Mouse (Mus musculus): ENCODE measurements around the gene Calm3. TPM values are rescaled to one million over a fixed set of nuclear protein-coding genes. Genes with fewer than 3 reads are reported as not detected.
A peak's percentile ranks its signal among the peaks of the same experiment; 100 is the strongest.

Calm3 gene
- polyA plus RNA-seq, 1 experiment from 2014 or later, result 201 TPM

GRCm38 (mm10) chr7:16906889-16907559 lies 16.9 kb downstream of the Calm3 start:
- H3K9me3 ChIP-seq (ENCODE audit: control insufficient read depth, low read length), result no peaks in the 10 kb centered on the region
- 93% methylated on average over 41 of the region's 41 CpGs for WGBS
- no peak overlapping the region for H3K4me2 ChIP-seq (ENCODE audit: low read depth, severe bottlenecking)
- H3K36me3 ChIP-seq (ENCODE audit: control insufficient read depth, insufficient read depth, low read length), result no peaks in the 10 kb centered on the region
- H3K27ac ChIP-seq (replicated peaks; ENCODE audit: low read depth, low read length), result no peak overlapping the region
- no peak overlapping the region for H3K9ac ChIP-seq (ENCODE audit: low read length)
- peaks cover 22% of the 10 kb centered on the region for H3K4me1 ChIP-seq (ENCODE audit: control insufficient read depth, insufficient read depth, low read length)
- H3K27me3 ChIP-seq (ENCODE audit: control insufficient read depth, insufficient read depth, low read length), result no peaks in the 10 kb centered on the region
- ATAC-seq (ENCODE audit: insufficient number of reproducible peaks, low FRiP score, low TSS enrichment, low read depth) (no peak), DNase-seq (ENCODE audit: low spot score) (no peak)
- no peak overlapping the region for H3K4me3 ChIP-seq (ENCODE audit: low read depth, low read length)

- 0 out of 2 replicates have a peak within 1 kb of the TSS, but pooled peaks have one; percentile 7 for H3K4me2 ChIP-seq (ENCODE audit: low read depth, severe bottlenecking)
- H3K27me3 ChIP-seq (ENCODE audit: control insufficient read depth, insufficient read depth, low read length), result no peaks in the 10 kb centered on the region
- WGBS, result 13% methylated on average over 6 of the region's 6 CpGs
- H3K9me3 ChIP-seq (ENCODE audit: control insufficient read depth, low read length), result no peaks in the 10 kb centered on the region
- peaks cover 27% of the 10 kb centered on the region for H3K4me1 ChIP-seq (ENCODE audit: control insufficient read depth, insufficient read depth, low read length)
- H3K27ac ChIP-seq (replicated peaks; ENCODE audit: low read depth, low read length), result no peak within 1 kb of the TSS
- H3K4me3 ChIP-seq (ENCODE audit: low read depth, low read length), result no peak within 1 kb of the TSS
- peak within 1 kb of the TSS; percentile 30; the same call in 1 of the 2 replicates for H3K9ac ChIP-seq (ENCODE audit: low read length)
- DNase-seq (ENCODE audit: low spot score) (no peak), ATAC-seq (ENCODE audit: insufficient number of reproducible peaks, low FRiP score, low TSS enrichment, low read depth) (no peak)
- H3K36me3 ChIP-seq (ENCODE audit: control insufficient read depth, insufficient read depth, low read length), result no peaks in the 10 kb centered on the region
These were observed 17.6 kb downstream of the Calm3 start, which contains the start of gene Ptgir for GRCm38 (mm10) chr7:16906281-16906680. Gene Ptgir (plus strand): TSS chr7:16906490.

GRCm38 (mm10) chr7:16905491-16906021 lies 18.4 kb downstream of the Calm3 start:
- Histone ChIP-seq H3K4me2 (ENCODE audit: low read depth, severe bottlenecking) (no peak overlapping the region), H3K36me3 (ENCODE audit: control insufficient read depth, insufficient read depth, low read length) (no peaks in the 10 kb centered on the region), H3K4me3 (ENCODE audit: low read depth, low read length) (no peak overlapping the region), H3K27me3 (ENCODE audit: control insufficient read depth, insufficient read depth, low read length) (no peaks in the 10 kb centered on the region), H3K9me3 (ENCODE audit: control insufficient read depth, low read length) (no peaks in the 10 kb centered on the region), H3K4me1 (ENCODE audit: control insufficient read depth, insufficient read depth, low read length) (peaks cover 28% of the 10 kb centered on the region), H3K27ac (replicated peaks; ENCODE audit: low read depth, low read length) (no peak overlapping the region), H3K9ac (ENCODE audit: low read length) (no peak overlapping the region)
- DNase-seq (ENCODE audit: low spot score), result no peak
- 19% methylated on average over 9 of the region's 9 CpGs for WGBS
- ATAC-seq (ENCODE audit: insufficient number of reproducible peaks, low FRiP score, low TSS enrichment, low read depth), result peak; percentile 40; the same call in 1 of the 2 replicates

GRCm38 (mm10) chr7:16904120-16904675 lies 19.7 kb downstream of the Calm3 start:
- WGBS, result 57% methylated on average over 8 of the region's 10 CpGs
- no peak for ATAC-seq (ENCODE audit: insufficient number of reproducible peaks, low FRiP score, low TSS enrichment, low read depth)
- H3K9me3 ChIP-seq (ENCODE audit: control insufficient read depth, low read length), result no peaks in the 10 kb centered on the region
- no peak overlapping the region for H3K4me2 ChIP-seq (ENCODE audit: low read depth, severe bottlenecking)
- H3K36me3 ChIP-seq (ENCODE audit: control insufficient read depth, insufficient read depth, low read length), result no peaks in the 10 kb centered on the region
- peaks cover 23% of the 10 kb centered on the region for H3K4me1 ChIP-seq (ENCODE audit: control insufficient read depth, insufficient read depth, low read length)
- H3K4me3 ChIP-seq (ENCODE audit: low read depth, low read length), result no peak overlapping the region
- H3K27me3 ChIP-seq (ENCODE audit: control insufficient read depth, insufficient read depth, low read length), result no peaks in the 10 kb centered on the region
- H3K9ac ChIP-seq (ENCODE audit: low read length), result no peak overlapping the region
- no peak for DNase-seq (ENCODE audit: low spot score)
- no peak overlapping the region for H3K27ac ChIP-seq (replicated peaks; ENCODE audit: low read depth, low read length)

- Histone ChIP-seq H3K36me3 (ENCODE audit: control insufficient read depth, insufficient read depth, low read length) (no peaks in the 10 kb centered on the region), H3K4me1 (ENCODE audit: control insufficient read depth, insufficient read depth, low read length) (peaks cover 23% of the 10 kb centered on the region), H3K27me3 (ENCODE audit: control insufficient read depth, insufficient read depth, low read length) (no peaks in the 10 kb centered on the region), H3K9ac (ENCODE audit: low read length) (no peak overlapping the region), H3K4me3 (ENCODE audit: low read depth, low read length) (no peak overlapping the region), H3K9me3 (ENCODE audit: control insufficient read depth, low read length) (no peaks in the 10 kb centered on the region), H3K4me2 (ENCODE audit: low read depth, severe bottlenecking) (no peak overlapping the region), H3K27ac (replicated peaks; ENCODE audit: low read depth, low read length) (no peak overlapping the region)
- 91% methylated on average over 2 of the region's 2 CpGs for WGBS
- DNase-seq (ENCODE audit: low spot score) (no peak), ATAC-seq (ENCODE audit: insufficient number of reproducible peaks, low FRiP score, low TSS enrichment, low read depth) (no peak)
These were observed 20.4 kb downstream of the Calm3 start for GRCm38 (mm10) chr7:16903439-16903955.

GRCm38 (mm10) chr7:16900526-16900925 lies 23.4 kb downstream of the Calm3 start:
- no peak overlapping the region for H3K27ac ChIP-seq (replicated peaks; ENCODE audit: low read depth, low read length)
- no peak overlapping the region for H3K4me3 ChIP-seq (ENCODE audit: low read depth, low read length)
- no peaks in the 10 kb centered on the region for H3K9me3 ChIP-seq (ENCODE audit: control insufficient read depth, low read length)
- WGBS, result 22% methylated on average over 5 of the region's 5 CpGs
- H3K9ac ChIP-seq (ENCODE audit: low read length), result no peak overlapping the region
- H3K4me2 ChIP-seq (ENCODE audit: low read depth, severe bottlenecking), result no peak overlapping the region
- H3K4me1 ChIP-seq (ENCODE audit: control insufficient read depth, insufficient read depth, low read length), result peaks cover 12% of the 10 kb centered on the region
- H3K36me3 ChIP-seq (ENCODE audit: control insufficient read depth, insufficient read depth, low read length), result no peaks in the 10 kb centered on the region
- no peaks in the 10 kb centered on the region for H3K27me3 ChIP-seq (ENCODE audit: control insufficient read depth, insufficient read depth, low read length)
- ATAC-seq (ENCODE audit: insufficient number of reproducible peaks, low FRiP score, low TSS enrichment, low read depth) (no peak), DNase-seq (ENCODE audit: low spot score) (no peak)

- ATAC-seq (ENCODE audit: insufficient number of reproducible peaks, low FRiP score, low TSS enrichment, low read depth) (no peak), DNase-seq (ENCODE audit: low spot score) (no peak)
- H3K27ac ChIP-seq (replicated peaks; ENCODE audit: low read depth, low read length), result no peak overlapping the region
- H3K27me3 ChIP-seq (ENCODE audit: control insufficient read depth, insufficient read depth, low read length), result no peaks in the 10 kb centered on the region
- no peaks in the 10 kb centered on the region for H3K9me3 ChIP-seq (ENCODE audit: control insufficient read depth, low read length)
- H3K9ac ChIP-seq (ENCODE audit: low read length), result no peak overlapping the region
- WGBS, result 36% methylated on average over 10 of the region's 10 CpGs
- H3K36me3 ChIP-seq (ENCODE audit: control insufficient read depth, insufficient read depth, low read length), result no peaks in the 10 kb centered on the region
- H3K4me1 ChIP-seq (ENCODE audit: control insufficient read depth, insufficient read depth, low read length), result peaks cover 40% of the 10 kb centered on the region
- H3K4me2 ChIP-seq (ENCODE audit: low read depth, severe bottlenecking), result peak overlapping the region; percentile 52
- H3K4me3 ChIP-seq (ENCODE audit: low read depth, low read length), result no peak overlapping the region
These were observed 28.4 kb downstream of the Calm3 start for GRCm38 (mm10) chr7:16895511-16895910.

- 1% methylated on average over 24 of the region's 24 CpGs for WGBS
- Histone ChIP-seq H3K4me1 (ENCODE audit: control insufficient read depth, insufficient read depth, low read length) (peaks cover 42% of the 10 kb centered on the region), H3K36me3 (ENCODE audit: control insufficient read depth, insufficient read depth, low read length) (no peaks in the 10 kb centered on the region), H3K4me3 (ENCODE audit: low read depth, low read length) (peak overlapping the region; percentile 18), H3K9ac (ENCODE audit: low read length) (no peak overlapping the region), H3K27ac (replicated peaks; ENCODE audit: low read depth, low read length) (no peak overlapping the region), H3K27me3 (ENCODE audit: control insufficient read depth, insufficient read depth, low read length) (no peaks in the 10 kb centered on the region), H3K4me2 (ENCODE audit: low read depth, severe bottlenecking) (peak overlapping the region; percentile 52), H3K9me3 (ENCODE audit: control insufficient read depth, low read length) (no peaks in the 10 kb centered on the region)
- peak; percentile 93 for DNase-seq (ENCODE audit: low spot score)
- ATAC-seq (ENCODE audit: insufficient number of reproducible peaks, low FRiP score, low TSS enrichment, low read depth), result peak; percentile 54; the same call in 1 of the 2 replicates
These were observed 28.9 kb downstream of the Calm3 start for GRCm38 (mm10) chr7:16895000-16895399.
